Mouse (Mus musculus): ENCODE data around the gene Myo5a.
A peak's percentile ranks its signal among the peaks of the same experiment; 100 is the strongest.

GRCm38 (mm10) chr9:75037451-75038356, 33.1 kb upstream of the Myo5a start, which contains the start of gene Arpp19:
- TF ChIP-seq CTCF (IDR thresholded peaks at IDR 0.05; ENCODE audit: extremely low read depth, insufficient read depth, insufficient read length, insufficient replicate concordance): no peak
- TF ChIP-seq POLR2A (IDR thresholded peaks at IDR 0.05; ENCODE audit: low read depth, low read length): peak; percentile 87

Measured in spleen, adult 2 months (tissue).